Mouse (Mus musculus): ENCODE results near the gene Cntnap2. TPM values are rescaled to one million over a fixed set of nuclear protein-coding genes. Genes with fewer than 3 reads are reported as not detected.

The Cntnap2 gene
- polyA plus RNA-seq, 1 experiment from 2014 or later, result 24.7 TPM

DNA sequence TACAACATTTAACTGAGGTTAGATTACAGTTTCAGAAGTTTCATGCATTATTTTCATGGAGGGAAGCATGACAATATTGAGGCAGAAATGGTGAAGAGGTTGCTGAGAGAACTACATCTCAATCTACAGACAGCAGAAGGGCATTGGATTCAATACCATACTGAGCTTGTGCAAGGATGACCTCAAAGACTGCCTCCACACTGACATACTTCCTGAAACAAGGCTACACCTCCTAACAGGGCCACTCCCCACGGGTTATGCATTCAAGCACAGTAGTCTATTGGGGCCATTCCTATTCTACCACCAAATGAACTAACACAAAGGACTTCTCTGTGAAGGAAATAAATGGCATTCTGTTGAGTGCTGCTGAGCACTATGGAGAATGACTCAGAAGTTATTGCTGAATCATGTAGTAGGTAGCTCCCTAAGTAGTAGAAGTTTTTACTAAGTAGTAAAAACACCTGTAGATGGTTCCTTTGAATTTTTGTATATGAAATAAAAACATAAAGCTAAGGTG, 214.2 kb downstream of the Cntnap2 start:
- Histone ChIP-seq H3K9ac (ENCODE audit: low read length) (no peak overlapping the region), H3K4me1 (ENCODE audit: control insufficient read depth, insufficient read depth, low read length) (no peaks in the 10 kb centered on the region), H3K4me2 (no peak overlapping the region), H3K4me3 (ENCODE audit: low read depth, low read length) (no peak overlapping the region), H3K36me3 (ENCODE audit: control insufficient read depth, insufficient read depth, low read length) (no peaks in the 10 kb centered on the region), H3K27ac (ENCODE audit: low read depth, low read length) (no peak overlapping the region), H3K27me3 (ENCODE audit: control insufficient read depth, insufficient read depth, low read length) (no peaks in the 10 kb centered on the region), H3K9me3 (ENCODE audit: control insufficient read depth, low read length) (no peaks in the 10 kb centered on the region)
- 81% methylated on average over 1 of the region's 1 CpGs for WGBS
- no peak for DNase-seq (ENCODE audit: low spot score, missing footprints)
- no peak for ATAC-seq (ENCODE audit: low FRiP score)

DNA sequence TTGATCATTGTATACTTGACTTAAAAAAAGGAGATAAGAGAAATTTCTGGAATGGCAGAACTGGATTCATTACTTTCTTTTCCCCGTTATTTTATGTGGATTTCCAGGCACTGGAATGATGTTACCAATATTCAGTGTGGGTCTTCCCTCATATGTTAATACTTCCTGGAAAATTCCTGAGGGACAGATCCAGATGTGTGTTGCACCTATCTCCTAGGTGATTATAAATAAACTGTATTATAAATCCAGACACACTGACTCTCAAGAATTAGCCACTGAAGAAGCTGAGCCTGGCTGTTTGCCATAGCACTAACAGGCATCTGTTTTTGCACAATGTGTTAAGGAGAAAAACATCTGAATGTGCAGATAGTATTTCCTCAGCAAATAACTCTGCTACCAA, 231.0 kb downstream of the Cntnap2 start:
- 90% methylated on average over 1 of the region's 1 CpGs for WGBS
- no peak for ATAC-seq (ENCODE audit: low FRiP score)
- Histone ChIP-seq H3K4me1 (ENCODE audit: control insufficient read depth, insufficient read depth, low read length) (no peaks in the 10 kb centered on the region), H3K4me2 (no peak overlapping the region), H3K9ac (ENCODE audit: low read length) (no peak overlapping the region), H3K9me3 (ENCODE audit: control insufficient read depth, low read length) (no peaks in the 10 kb centered on the region), H3K27ac (ENCODE audit: low read depth, low read length) (no peak overlapping the region), H3K4me3 (ENCODE audit: low read depth, low read length) (no peak overlapping the region), H3K36me3 (ENCODE audit: control insufficient read depth, insufficient read depth, low read length) (no peaks in the 10 kb centered on the region), H3K27me3 (ENCODE audit: control insufficient read depth, insufficient read depth, low read length) (no peaks in the 10 kb centered on the region)
- DNase-seq (ENCODE audit: low spot score, missing footprints), result no peak

DNA sequence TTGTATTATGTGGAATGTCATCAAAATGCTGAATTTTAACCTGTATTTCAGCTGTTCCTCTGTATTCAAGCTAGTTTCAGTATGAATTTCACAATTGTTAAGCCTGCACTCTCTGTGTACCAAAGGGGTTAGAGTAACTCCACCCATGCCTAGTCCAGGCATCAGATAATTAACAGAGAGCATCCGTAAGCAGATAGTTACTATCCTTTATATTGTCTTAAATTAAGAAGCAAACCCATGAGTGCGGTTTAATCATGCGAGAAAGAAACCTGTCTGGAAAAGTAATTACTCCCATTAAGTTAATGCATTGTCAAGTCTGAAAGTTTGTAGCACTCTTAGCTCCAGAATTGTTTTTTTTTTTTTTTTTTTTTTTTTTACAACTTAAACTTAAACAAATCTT, 258.3 kb downstream of the Cntnap2 start:
- no peak overlapping the region for H3K27ac ChIP-seq (ENCODE audit: low read depth, low read length)
- no peak for ATAC-seq (ENCODE audit: low FRiP score)
- H3K27me3 ChIP-seq (ENCODE audit: control insufficient read depth, insufficient read depth, low read length), result no peaks in the 10 kb centered on the region
- no peaks in the 10 kb centered on the region for H3K4me1 ChIP-seq (ENCODE audit: control insufficient read depth, insufficient read depth, low read length)
- no peak for DNase-seq (ENCODE audit: low spot score, missing footprints)
- H3K4me2 ChIP-seq, result no peak overlapping the region
- 92% methylated on average over 3 of the region's 3 CpGs for WGBS
- H3K4me3 ChIP-seq (ENCODE audit: low read depth, low read length), result no peak overlapping the region
- H3K36me3 ChIP-seq (ENCODE audit: control insufficient read depth, insufficient read depth, low read length), result no peaks in the 10 kb centered on the region
- no peaks in the 10 kb centered on the region for H3K9me3 ChIP-seq (ENCODE audit: control insufficient read depth, low read length)
- no peak overlapping the region for H3K9ac ChIP-seq (ENCODE audit: low read length)

DNA sequence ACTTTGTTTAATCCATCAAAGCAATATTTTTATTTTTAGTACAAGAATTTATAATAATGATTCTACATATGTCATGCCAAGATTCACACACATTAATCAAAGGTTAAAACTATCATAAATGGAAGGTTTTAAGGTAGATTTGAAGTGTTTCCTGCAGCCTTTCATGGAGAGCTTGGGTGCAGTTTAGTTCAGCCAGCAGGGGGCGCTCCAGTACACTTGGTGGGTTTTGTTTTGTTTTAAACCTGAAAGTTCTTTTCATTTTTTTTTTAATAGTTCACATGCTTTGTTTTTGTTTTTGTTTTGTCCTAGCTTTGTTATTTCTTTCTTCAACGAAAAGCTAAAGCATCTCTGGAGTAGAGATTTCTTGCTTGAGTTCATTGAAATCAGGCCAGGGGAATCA, 264.3 kb downstream of the Cntnap2 start:
- ATAC-seq (ENCODE audit: low FRiP score), result no peak
- Histone ChIP-seq H3K9ac (ENCODE audit: low read length) (no peak overlapping the region), H3K4me3 (ENCODE audit: low read depth, low read length) (no peak overlapping the region), H3K9me3 (ENCODE audit: control insufficient read depth, low read length) (no peaks in the 10 kb centered on the region), H3K36me3 (ENCODE audit: control insufficient read depth, insufficient read depth, low read length) (no peaks in the 10 kb centered on the region), H3K4me2 (no peak overlapping the region), H3K27me3 (ENCODE audit: control insufficient read depth, insufficient read depth, low read length) (no peaks in the 10 kb centered on the region), H3K27ac (ENCODE audit: low read depth, low read length) (no peak overlapping the region), H3K4me1 (ENCODE audit: control insufficient read depth, insufficient read depth, low read length) (no peaks in the 10 kb centered on the region)
- DNase-seq (ENCODE audit: low spot score, missing footprints), result peak; percentile 94
- WGBS, result 7% methylated on average over 2 of the region's 2 CpGs

DNA sequence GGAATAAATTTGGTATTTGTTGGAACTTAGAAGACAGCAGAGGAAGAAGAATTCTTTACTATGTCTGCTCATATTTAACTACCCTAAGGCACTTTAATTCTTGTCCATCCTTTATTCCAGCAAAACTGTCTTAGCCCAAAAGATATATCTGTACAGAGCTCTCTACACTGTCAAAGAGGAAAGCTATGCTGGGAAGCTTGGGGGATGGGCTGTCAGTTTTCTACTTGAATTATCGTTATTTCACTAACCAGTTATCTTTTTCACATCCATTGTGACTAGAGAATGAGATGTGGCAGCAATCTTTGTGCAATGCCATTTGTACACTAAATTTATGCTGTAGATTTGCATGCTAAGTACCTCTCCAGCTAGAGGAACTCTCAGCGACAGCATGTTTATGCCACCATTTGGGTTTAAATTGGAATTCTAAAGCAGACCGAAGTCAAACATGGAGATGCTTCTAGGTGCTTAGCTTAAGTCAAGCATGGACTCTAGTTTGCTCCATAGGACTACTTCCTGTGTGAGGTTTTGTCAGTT, 268.9 kb downstream of the Cntnap2 start:
- Histone ChIP-seq H3K4me3 (ENCODE audit: low read depth, low read length) (no peak overlapping the region), H3K9me3 (ENCODE audit: control insufficient read depth, low read length) (no peaks in the 10 kb centered on the region), H3K4me2 (no peak overlapping the region), H3K36me3 (ENCODE audit: control insufficient read depth, insufficient read depth, low read length) (no peaks in the 10 kb centered on the region), H3K27ac (ENCODE audit: low read depth, low read length) (no peak overlapping the region), H3K27me3 (ENCODE audit: control insufficient read depth, insufficient read depth, low read length) (no peaks in the 10 kb centered on the region), H3K9ac (ENCODE audit: low read length) (no peak overlapping the region), H3K4me1 (ENCODE audit: control insufficient read depth, insufficient read depth, low read length) (no peaks in the 10 kb centered on the region)
- 90% methylated on average over 3 of the region's 3 CpGs for WGBS
- ATAC-seq (ENCODE audit: low FRiP score) (no peak), DNase-seq (ENCODE audit: low spot score, missing footprints) (no peak)

DNA sequence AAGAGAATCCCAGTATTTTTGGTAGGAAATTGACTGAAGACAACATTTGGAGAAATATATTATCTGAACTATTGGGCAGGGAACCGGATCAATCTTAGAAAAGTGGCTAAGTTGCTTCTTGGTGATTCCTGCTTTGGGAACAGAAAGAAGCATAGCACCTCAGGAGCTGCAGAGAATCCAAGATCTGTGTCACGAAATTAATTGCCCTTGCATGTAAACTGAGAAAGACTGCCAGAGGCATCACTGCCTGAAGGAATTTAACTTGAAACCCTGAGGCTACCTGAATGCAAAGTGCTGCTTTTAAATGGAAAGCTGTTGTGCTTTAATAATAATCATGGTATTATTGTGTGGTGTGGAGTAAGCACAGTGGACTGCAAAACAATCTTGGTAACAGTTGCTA, 286.2 kb downstream of the Cntnap2 start:
- Histone ChIP-seq H3K36me3 (ENCODE audit: control insufficient read depth, insufficient read depth, low read length) (no peaks in the 10 kb centered on the region), H3K4me3 (ENCODE audit: low read depth, low read length) (no peak overlapping the region), H3K9me3 (ENCODE audit: control insufficient read depth, low read length) (no peaks in the 10 kb centered on the region), H3K27me3 (ENCODE audit: control insufficient read depth, insufficient read depth, low read length) (no peaks in the 10 kb centered on the region), H3K9ac (ENCODE audit: low read length) (no peak overlapping the region), H3K4me2 (no peak overlapping the region), H3K27ac (ENCODE audit: low read depth, low read length) (no peak overlapping the region), H3K4me1 (ENCODE audit: control insufficient read depth, insufficient read depth, low read length) (no peaks in the 10 kb centered on the region)
- 67% methylated on average over 2 of the region's 2 CpGs for WGBS
- no peak for DNase-seq (ENCODE audit: low spot score, missing footprints)
- no peak for ATAC-seq (ENCODE audit: low FRiP score)

DNA sequence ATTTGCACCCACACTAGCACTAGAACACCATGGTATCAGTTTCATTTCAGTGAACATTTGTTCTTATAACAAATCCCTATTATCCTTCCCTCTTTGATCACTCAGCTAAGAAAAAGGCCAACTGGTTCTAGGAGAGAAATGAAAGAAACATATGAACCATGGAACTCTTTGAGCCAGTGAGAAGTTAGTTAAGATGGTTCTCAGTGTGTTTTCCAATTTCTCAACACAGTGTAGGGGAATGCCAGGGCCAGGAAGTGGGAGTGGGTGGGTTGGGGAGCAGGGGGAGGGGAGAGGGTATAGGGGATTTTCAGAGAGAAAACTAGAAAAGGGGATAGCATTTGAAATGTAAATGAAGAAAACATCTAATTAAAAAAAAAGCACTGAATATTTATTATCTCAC, 286.8 kb downstream of the Cntnap2 start:
- DNase-seq (ENCODE audit: low spot score, missing footprints) (no peak), ATAC-seq (ENCODE audit: low FRiP score) (no peak)
- no peaks in the 10 kb centered on the region for H3K27me3 ChIP-seq (ENCODE audit: control insufficient read depth, insufficient read depth, low read length)
- no peak overlapping the region for H3K4me3 ChIP-seq (ENCODE audit: low read depth, low read length)
- H3K9me3 ChIP-seq (ENCODE audit: control insufficient read depth, low read length), result no peaks in the 10 kb centered on the region
- H3K36me3 ChIP-seq (ENCODE audit: control insufficient read depth, insufficient read depth, low read length), result no peaks in the 10 kb centered on the region
- no peaks in the 10 kb centered on the region for H3K4me1 ChIP-seq (ENCODE audit: control insufficient read depth, insufficient read depth, low read length)
- no peak overlapping the region for H3K27ac ChIP-seq (ENCODE audit: low read depth, low read length)
- no peak overlapping the region for H3K4me2 ChIP-seq
- no peak overlapping the region for H3K9ac ChIP-seq (ENCODE audit: low read length)

DNA sequence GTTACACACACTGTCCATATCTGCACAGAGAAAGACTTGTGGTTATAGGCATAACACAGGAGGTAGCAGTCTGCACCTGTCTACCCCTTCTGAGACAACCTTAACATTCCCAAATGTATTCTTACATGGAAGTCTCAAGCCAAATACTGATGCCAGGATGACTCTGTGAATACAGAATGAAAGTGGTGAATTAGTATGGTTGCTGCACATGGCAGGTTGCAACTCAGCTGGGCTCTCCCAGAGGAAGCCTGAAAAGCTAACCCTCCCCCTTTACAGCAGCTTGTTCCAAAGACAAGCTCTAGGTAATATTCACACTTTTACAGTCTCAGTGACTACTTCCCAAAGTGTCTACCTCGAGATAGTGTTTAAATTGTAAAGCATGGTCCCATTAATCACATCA, 307.3 kb downstream of the Cntnap2 start:
- Histone ChIP-seq H3K4me2 (no peak overlapping the region), H3K4me1 (ENCODE audit: control insufficient read depth, insufficient read depth, low read length) (no peaks in the 10 kb centered on the region), H3K9me3 (ENCODE audit: control insufficient read depth, low read length) (no peaks in the 10 kb centered on the region), H3K27ac (ENCODE audit: low read depth, low read length) (no peak overlapping the region), H3K36me3 (ENCODE audit: control insufficient read depth, insufficient read depth, low read length) (no peaks in the 10 kb centered on the region), H3K27me3 (ENCODE audit: control insufficient read depth, insufficient read depth, low read length) (no peaks in the 10 kb centered on the region), H3K4me3 (ENCODE audit: low read depth, low read length) (no peak overlapping the region), H3K9ac (ENCODE audit: low read length) (no peak overlapping the region)
- ATAC-seq (ENCODE audit: low FRiP score) (no peak), DNase-seq (ENCODE audit: low spot score, missing footprints) (no peak)
- 48% methylated on average over 1 of the region's 1 CpGs for WGBS

DNA sequence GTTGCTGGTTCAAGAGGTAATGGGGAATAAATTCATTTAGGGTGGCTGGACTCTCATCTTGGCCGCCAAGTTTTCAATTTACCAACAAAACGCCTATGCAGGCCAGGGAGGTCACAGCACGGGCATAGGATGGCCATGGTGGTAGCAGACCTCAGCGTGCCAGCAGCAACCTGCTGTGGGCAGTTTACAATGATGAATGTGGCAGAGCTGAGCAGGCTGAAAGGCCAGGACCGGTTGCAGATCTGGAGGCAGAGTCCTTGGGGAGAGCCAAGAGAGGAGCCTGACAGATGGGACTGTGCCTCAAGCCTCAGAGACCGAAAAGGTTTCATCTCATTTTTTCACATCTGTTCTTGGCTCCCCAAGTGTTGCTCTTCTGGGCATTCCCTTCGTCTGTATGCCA, 322.0 kb downstream of the Cntnap2 start:
- Histone ChIP-seq H3K4me1 (ENCODE audit: control insufficient read depth, insufficient read depth, low read length) (no peaks in the 10 kb centered on the region), H3K4me2 (no peak overlapping the region), H3K4me3 (ENCODE audit: low read depth, low read length) (no peak overlapping the region), H3K9me3 (ENCODE audit: control insufficient read depth, low read length) (no peaks in the 10 kb centered on the region), H3K27ac (ENCODE audit: low read depth, low read length) (no peak overlapping the region), H3K36me3 (ENCODE audit: control insufficient read depth, insufficient read depth, low read length) (no peaks in the 10 kb centered on the region), H3K27me3 (ENCODE audit: control insufficient read depth, insufficient read depth, low read length) (no peaks in the 10 kb centered on the region), H3K9ac (ENCODE audit: low read length) (no peak overlapping the region)
- 73% methylated on average over 7 of the region's 7 CpGs for WGBS
- ATAC-seq (ENCODE audit: low FRiP score) (no peak), DNase-seq (ENCODE audit: low spot score, missing footprints) (no peak)

DNA sequence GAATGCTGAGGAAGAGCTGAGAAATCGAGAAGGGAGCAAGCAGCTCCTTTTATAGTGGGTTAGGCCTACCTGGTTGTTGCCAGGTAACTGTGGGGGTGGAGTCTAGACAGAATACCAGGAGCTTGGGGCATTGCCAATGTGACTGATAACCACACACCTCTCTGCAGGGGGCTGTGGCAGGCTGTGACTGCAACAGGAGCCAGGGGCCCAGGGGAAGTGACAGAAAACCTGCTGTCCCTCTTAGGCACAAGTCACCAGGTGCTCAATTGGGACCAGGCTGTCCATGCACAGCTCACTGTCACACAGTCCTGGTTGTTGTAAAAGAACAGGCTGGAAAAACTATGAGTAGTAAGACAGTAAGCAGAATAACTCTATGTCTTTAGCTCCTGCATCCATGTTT, 329.9 kb downstream of the Cntnap2 start:
- Histone ChIP-seq H3K36me3 (ENCODE audit: control insufficient read depth, insufficient read depth, low read length) (no peaks in the 10 kb centered on the region), H3K9ac (ENCODE audit: low read length) (no peak overlapping the region), H3K27ac (ENCODE audit: low read depth, low read length) (no peak overlapping the region), H3K4me2 (no peak overlapping the region), H3K27me3 (ENCODE audit: control insufficient read depth, insufficient read depth, low read length) (no peaks in the 10 kb centered on the region), H3K9me3 (ENCODE audit: control insufficient read depth, low read length) (no peaks in the 10 kb centered on the region), H3K4me3 (ENCODE audit: low read depth, low read length) (no peak overlapping the region), H3K4me1 (ENCODE audit: control insufficient read depth, insufficient read depth, low read length) (no peaks in the 10 kb centered on the region)
- DNase-seq (ENCODE audit: low spot score, missing footprints), result no peak
- 64% methylated on average over 1 of the region's 1 CpGs for WGBS
- ATAC-seq (ENCODE audit: low FRiP score), result no peak

Measured in midbrain, embryonic 11.5 days (tissue).